Mouse (Mus musculus) urinary bladder, postnatal 36 days (tissue): Measurements from ENCODE around the gene Olfr263.
A peak's percentile ranks its signal among the peaks of the same experiment; 100 is the strongest.

ENCODE experiments used
- DNase-seq, 2 experiments: peaks; one replicate each; pipeline ENCODE4 v3.0.0; 2022; ENCODE audit warnings: low spot score in 2 of 2, mixed read lengths in 1 of 2

The Olfr263 gene

GRCm38 (mm10) chr13:21169657-21170430, 40.4 kb downstream of the Olfr263 start:
- DNase-seq: peak; percentile 72 to 78

GRCm38 (mm10) chr13:21170431-21171155, 41.2 kb downstream of the Olfr263 start:
- no peak for DNase-seq

GRCm38 (mm10) chr13:21171156-21171530, 41.7 kb downstream of the Olfr263 start:
- DNase-seq: no peak

- DNase-seq: no peak
Observed at GRCm38 (mm10) chr13:21171600-21172150, 42.2 kb downstream of the Olfr263 start.

GRCm38 (mm10) chr13:21172241-21173027, 43.0 kb downstream of the Olfr263 start:
- peak in 1 of 2 experiments; percentile 46 for DNase-seq

GRCm38 (mm10) chr13:21173072-21173471, 43.6 kb downstream of the Olfr263 start:
- peak in 1 of 2 experiments; percentile 88 for DNase-seq

GRCm38 (mm10) chr13:21176733-21177132, 47.3 kb downstream of the Olfr263 start:
- DNase-seq: no peak

- DNase-seq: no peak
Observed at GRCm38 (mm10) chr13:21177657-21178056, 48.2 kb downstream of the Olfr263 start.

GRCm38 (mm10) chr13:21178364-21178763, 48.9 kb downstream of the Olfr263 start:
- no peak for DNase-seq

GRCm38 (mm10) chr13:21179367-21179723, 49.9 kb downstream of the Olfr263 start, which contains the start of gene Trim27:
Trim27 (plus strand) TSS chr13:21179445.
- no peak for DNase-seq

- DNase-seq: peak; percentile 89 to 91
Observed at GRCm38 (mm10) chr13:21179724-21180550, 50.5 kb downstream of the Olfr263 start.

- peak in 1 of 2 experiments; percentile 41 for DNase-seq
Observed at GRCm38 (mm10) chr13:21180551-21181530, 51.4 kb downstream of the Olfr263 start.

GRCm38 (mm10) chr13:21181996-21182395, 52.6 kb downstream of the Olfr263 start:
- DNase-seq: no peak

GRCm38 (mm10) chr13:21183066-21183465, 53.6 kb downstream of the Olfr263 start:
- DNase-seq: no peak

GRCm38 (mm10) chr13:21183661-21184060, 54.2 kb downstream of the Olfr263 start:
- DNase-seq: no peak

GRCm38 (mm10) chr13:21185521-21185920, 56.1 kb downstream of the Olfr263 start:
- no peak for DNase-seq
